Mouse (Mus musculus) layer of hippocampus, postnatal 10 days (tissue): ENCODE measurements around the gene Atg7. TPM values are rescaled to one million over a fixed set of nuclear protein-coding genes. Genes with fewer than 3 reads are reported as not detected.
"Not testable (repeated sequence)": the region's sequence is repeated elsewhere in the genome, so short reads cannot be mapped to it uniquely, and the experiment has no call there.

Experiments used
- DNase-seq, 2 experiments: peaks; one replicate each; pipeline ENCODE4 v3.0.0; 2021; ENCODE audit warnings: low spot score in 2 of 2
- long read RNA-seq: library from polyadenylated mRNA; stranded (forward); transcript quantifications from one replicate; pipeline ENCODE4 v2.0.0, GENCODE M21; 2023
- total RNA-seq, 2 experiments: library from RNA; stranded (reverse); gene quantifications; 2 replicates each; pipeline ENCODE4 v1.2.3; 2021

Gene Atg7
- total RNA-seq = 10 to 100 TPM; 23.7 to 28.4 TPM
- long read RNA-seq, partial matches to known transcripts = 3 of 16 reads
- long read RNA-seq, other reads (novel, unspliced or antisense) = 8 of 16 reads

DNA sequence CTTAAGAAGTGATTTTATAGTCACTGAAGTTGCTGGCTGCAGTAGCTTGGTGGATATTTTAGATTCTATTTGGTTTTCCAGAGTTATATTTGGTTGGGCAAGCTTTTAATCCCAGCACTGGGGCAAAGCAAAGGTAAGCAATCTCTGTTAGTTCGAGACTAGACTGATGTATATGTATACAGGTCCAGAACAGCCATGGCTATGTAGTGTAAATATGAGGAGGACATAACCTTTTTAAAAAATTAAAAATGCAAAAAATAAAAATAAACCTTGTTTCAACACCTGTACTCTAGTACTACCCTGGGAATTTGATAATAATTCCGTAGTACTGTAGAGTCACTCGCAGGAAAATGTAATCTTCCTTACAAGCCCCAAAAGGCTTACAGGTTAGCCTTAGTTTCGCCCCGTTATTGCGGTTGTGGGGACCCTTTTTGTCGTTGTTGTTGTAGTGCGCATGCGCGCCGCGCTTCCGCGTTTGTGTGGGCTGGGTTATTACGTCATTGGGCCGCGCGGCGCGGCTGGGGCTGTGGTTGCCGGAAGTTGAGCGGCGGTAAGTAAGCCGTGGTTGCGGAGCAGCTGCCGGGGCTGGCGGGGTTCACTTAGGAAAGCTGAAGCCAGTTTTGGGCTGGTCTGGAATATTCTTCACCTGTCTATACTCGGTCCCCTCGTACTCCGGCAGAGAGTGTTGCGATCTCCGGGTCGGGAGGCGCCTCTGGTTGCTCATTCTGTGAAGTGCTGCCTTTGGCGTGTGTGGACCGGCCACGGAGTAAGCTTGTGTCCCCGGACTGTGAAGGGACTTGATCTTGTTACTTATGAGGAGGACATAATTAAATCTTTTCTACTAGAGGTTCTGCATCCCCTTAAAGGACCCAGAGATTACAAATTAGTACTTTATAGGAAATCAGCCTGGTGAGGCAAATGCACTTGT is at the start of gene Atg7:
Gene Atg7 (plus strand): TSS at position 497 of the 928 bp plus-strand sequence.
- peak; percentile 90 to 93 for DNase-seq

GRCm38 (mm10) chr6:114614076-114614475 is 28.8 kb upstream of the Atg7 start:
- peak; percentile 80 to 82 for DNase-seq

DNA sequence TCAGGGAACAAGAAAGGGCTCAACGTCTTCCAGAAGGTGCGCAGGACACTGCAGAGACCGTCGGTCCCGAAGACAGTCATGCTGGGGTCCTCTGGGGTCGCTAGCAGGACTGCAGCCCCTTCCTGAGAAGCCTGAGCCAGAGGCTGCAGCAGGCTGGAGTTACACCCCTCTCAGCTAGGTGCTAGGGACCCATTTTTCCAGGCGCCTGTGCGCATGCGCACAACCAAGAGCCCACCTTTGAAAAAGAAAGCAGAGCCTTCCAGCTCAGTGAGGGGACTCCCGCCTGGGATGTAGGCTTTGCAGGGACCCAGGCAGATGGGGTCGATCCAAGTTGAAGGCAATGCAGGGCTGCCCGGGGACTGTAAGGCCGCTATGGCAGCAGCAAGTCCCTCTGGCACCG is 9.0 kb upstream of the Atg7 start:
- DNase-seq = not testable (repeated sequence)

- no peak for DNase-seq
These were observed 819 bp downstream of the Atg7 start for GRCm38 (mm10) chr6:114643716-114644115.

DNA sequence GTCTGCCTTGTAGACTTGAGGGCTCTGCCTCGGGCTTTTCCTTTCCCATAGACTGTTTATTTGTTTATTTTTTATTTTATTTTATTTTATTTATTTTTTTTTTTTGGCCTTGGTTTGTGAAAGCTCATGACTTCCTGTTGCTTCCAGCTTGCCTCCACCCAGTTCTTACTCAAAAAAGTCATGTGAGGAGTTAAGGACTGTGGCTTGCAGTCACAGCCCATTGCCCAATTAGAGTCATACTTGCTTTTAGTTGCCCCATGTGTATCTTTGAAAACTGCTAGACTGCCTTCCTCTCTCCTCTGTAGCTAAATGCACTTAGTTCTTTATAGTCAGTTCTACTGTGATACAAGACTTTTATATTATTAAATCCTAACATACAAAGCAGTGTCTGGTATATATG is 1.6 kb downstream of the Atg7 start:
- DNase-seq = no peak

DNA sequence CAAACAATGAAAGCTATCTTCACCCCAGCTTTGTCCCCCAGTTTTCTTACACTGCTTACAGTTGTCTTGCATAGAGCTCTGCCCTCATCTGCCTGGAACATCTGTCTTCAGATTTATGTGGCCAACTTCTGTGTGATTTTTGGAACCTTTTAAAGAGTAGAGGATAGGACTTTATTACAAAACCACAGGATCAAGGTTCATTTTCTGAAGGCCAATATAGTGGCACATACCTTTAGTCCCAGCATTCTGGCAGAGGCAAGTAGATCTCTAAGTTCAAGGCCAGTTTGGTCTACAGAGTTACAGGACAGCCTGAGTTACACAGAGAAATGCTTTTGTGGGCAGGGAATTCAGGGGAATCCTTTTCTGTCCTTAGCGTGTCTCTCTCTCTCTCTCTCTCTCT is 3.3 kb downstream of the Atg7 start:
- no peak for DNase-seq

DNA sequence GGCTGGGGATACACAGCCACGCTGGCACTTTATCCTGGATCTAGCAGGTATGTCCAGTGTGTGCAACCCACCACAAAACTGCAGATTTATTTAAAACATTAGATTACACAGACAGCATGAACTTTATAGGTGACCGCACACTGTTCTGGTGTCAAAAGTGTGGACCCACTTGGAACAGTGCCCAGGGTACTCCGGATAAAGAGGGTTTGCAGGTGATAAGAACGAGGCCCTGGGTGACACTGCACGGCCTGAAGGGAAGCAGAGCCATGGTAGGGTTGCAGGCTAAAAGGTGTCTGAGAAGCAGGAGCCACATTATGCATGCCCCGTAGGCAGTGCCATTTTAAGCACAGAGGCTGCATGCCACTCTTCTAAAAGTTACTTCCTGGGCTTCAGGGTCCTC is 4.1 kb downstream of the Atg7 start:
- no peak for DNase-seq

- DNase-seq = no peak
These were observed 5.6 kb downstream of the Atg7 start for GRCm38 (mm10) chr6:114648352-114649030.

DNA sequence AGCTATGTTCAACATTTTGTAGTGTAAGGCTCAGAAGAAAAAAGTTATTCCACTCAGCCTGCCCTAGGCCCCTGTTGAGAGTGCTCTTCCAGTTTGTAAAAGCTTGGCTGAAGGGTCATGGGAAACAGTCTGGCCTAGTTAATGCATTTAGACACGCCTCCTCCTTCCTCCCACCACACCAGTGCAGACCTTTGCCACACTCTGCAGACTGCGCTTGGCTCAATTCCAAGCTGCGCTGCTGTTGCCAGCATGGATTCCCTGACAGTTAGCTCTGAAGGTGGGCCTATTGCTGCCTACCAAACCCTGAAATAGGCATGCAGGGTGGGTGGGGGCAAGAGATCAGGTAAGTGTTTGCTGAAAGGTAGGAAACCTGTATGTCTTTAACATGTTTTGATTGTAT is 9.3 kb downstream of the Atg7 start:
- DNase-seq = no peak

DNA sequence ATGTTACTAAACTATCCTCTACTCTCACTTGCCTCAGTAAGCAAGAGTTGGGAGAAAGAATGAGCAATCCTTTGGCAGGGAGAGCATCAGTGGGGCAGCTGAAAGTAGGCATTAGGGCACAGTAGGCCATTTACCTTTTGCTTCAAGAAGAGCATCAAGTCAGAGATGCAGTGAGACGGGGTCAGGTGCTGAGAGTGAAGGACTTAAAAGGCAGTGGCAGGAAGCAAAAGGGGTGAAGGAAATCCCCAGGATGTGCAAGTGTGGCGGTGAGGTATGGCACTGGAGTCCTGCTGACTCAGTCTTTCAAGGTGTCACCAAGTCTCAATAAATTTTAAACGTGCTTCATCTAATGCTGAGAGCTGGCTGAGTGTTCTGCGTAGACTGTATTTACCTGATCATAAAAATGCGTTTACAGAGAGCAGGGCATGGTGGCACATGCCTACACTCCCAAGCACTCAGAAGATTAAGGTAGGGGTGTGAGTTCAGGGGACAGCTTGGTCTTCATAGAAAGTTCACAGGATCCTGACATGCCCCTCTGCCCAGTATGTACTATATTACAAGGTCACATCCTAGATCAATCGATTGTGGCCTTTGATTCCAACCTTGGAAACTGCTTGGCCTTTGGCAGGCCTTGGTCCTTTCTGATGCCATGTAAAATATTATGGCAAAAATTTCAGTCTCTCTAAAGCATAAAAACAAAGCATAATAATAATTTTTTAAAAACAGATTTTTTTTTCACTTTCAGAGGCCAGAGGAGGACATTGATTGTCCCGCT is 14.1 kb downstream of the Atg7 start:
- no peak for DNase-seq

DNA sequence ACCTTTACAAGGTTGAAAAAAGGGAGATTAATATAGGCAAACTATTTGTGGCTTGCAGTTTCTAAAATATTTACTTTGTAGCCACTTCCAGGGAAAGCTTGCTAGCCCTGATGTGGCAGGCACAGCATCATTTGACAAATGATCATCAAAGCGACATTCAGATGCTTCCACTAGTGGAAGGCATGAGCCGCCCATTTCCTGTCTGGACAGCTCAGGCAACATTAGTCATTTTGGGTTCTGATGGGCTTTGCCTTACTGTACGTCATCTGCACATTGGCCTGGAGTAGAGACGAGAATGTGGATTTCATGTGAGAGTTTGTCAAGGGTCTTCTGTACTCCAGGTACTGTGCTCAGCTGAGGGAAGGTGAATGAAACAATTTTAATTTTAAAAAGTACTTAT is 14.9 kb downstream of the Atg7 start:
- no peak for DNase-seq

GRCm38 (mm10) chr6:114659278-114659991 is 16.5 kb downstream of the Atg7 start:
- no peak for DNase-seq

GRCm38 (mm10) chr6:114659992-114660800 is 17.3 kb downstream of the Atg7 start:
- no peak for DNase-seq

DNA sequence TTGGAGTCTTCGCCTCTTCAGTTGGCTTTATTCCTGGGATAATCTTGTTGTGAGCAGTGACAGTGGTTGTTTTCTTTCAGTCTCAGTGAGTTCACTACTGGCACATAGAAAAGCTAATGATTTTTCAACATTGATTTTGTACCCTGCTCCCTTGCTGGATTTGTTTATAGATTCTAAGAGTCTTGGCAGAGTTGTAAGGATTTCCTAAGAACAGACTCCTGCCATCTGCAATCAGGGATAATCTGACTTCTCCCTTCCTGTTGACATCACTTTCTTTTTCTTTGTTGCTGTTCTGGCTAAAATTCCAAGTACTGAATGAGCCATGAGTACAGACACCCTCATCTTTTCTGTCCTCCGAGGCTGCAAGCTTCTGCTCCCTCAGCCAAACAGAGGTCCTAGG is 20.8 kb downstream of the Atg7 start:
- no peak for DNase-seq

DNA sequence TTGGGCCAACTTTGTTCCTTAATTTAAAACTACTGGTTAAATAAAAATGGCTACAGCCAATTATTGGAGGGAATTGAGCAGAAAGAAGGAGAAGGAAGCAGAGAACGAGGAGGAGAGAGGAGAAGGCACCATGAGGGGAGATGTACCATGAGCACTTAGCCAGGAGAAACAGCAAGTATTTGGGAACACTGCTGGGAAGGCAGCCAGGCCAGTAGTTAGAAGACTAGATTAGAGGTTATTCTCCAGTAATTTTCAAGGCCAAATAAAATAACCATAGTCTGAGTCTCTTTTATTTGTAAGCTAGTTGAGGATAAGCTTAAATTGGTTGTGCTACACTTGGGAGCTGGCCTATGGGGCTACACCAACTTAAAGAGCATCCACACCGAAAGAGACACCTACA is 21.8 kb downstream of the Atg7 start:
- DNase-seq = no peak

- DNase-seq = no peak
These were observed 24.6 kb downstream of the Atg7 start for GRCm38 (mm10) chr6:114667518-114667917.

- DNase-seq = no peak
These were observed 31.9 kb downstream of the Atg7 start for GRCm38 (mm10) chr6:114674771-114675170.

DNA sequence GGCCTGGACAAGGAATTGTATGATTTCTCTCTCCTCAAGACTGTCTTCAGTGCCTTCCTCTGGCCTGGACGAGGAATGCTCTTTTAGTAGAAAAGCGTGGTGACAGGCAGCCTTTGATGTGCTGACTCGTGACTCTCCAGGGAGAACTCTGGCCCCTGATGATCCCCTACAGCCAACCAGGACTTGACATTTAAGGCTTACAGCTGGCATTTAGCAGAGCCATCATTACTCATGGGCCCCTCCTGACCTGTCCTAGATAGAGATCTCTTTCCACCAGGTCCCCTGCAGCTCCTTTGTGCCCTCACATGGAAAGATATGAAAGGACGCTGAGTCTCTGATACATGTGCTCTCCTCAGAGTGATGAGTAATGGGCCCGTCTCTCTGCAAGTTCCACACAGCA is 33.2 kb downstream of the Atg7 start:
- no peak for DNase-seq

DNA sequence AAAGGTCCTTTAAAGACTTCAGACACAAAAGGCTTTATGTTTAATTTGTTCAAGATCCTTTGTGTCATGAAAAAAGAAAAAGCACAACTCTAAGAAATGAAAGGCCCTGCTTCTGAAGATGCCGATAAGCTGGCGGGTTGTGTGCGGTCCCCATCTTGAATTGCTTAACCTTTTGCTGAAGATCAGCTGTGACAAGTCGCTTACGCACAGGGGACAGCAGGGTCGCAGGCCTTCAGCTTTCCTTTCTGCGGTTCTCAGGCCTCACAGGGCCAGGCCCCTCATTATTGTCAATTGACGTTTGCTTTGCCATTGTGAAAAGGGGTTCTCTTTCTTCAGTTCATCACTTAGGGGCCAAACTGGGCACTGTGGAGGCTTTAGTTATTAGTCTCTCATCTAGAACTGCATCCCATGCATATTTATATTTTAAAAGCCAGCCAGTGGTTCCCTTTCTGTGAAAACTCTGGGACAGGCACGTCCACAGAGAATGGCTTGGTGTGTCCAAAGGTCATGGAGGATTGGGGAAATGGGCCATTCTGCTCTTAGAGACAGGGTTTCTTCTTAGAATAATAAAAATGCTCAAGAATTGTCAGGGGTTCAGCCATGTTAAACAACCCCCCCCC is 39.3 kb downstream of the Atg7 start:
- no peak for DNase-seq

DNA sequence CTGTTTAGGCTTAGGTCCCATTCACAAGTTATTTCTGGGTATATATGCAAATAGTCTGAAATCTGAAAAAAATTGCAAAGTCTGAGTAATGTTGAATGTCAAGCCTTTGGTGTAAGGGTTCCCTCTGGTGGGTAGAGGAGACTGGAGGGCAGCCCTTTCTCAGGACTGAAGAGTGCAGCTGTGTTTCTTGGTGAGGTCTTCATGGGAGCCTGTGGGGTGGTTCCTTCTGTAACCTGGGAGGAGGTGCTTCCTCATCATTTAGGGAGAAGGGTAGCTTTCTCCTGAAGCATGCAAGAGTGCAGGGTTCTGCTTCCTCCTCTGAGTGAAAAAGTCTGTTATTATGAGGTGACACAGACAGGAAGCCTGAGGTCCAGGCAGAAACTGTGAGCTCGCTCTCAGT is 40.8 kb downstream of the Atg7 start:
- no peak for DNase-seq
